Mouse (Mus musculus) testis, postnatal 10 days (tissue): ENCODE measurements around the gene Hist1h1e.
A peak's percentile ranks its signal among the peaks of the same experiment; 100 is the strongest.
"Not testable (repeated sequence)": the region's sequence is repeated elsewhere in the genome, so short reads cannot be mapped to it uniquely, and the experiment has no call there.

Source experiments
- DNase-seq: peaks from one replicate; pipeline ENCODE4 v3.0.0; 2021; ENCODE audit warnings: low spot score

Gene Hist1h1e

GRCm38 (mm10) chr13:23573034-23573897, 49.1 kb downstream of the Hist1h1e start:
- DNase-seq = not testable (repeated sequence)

- no peak for DNase-seq
These were observed 49.9 kb downstream of the Hist1h1e start for GRCm38 (mm10) chr13:23572218-23573033.

- DNase-seq = not testable (repeated sequence)
These were observed 50.7 kb downstream of the Hist1h1e start for GRCm38 (mm10) chr13:23571504-23572217.

GRCm38 (mm10) chr13:23571022-23571503, 51.3 kb downstream of the Hist1h1e start, which contains the start of the genes Hist1h2ae and Hist1h2bg:
Hist1h2ae (minus strand) TSS chr13:23571220.
Hist1h2bg (plus strand) TSS chr13:23571396.
- DNase-seq = peak; percentile 58
